Mouse (Mus musculus) myocyte (in vitro differentiated cells): Measurements from ENCODE around the gene Gmds. TPM values are rescaled to one million over a fixed set of nuclear protein-coding genes. Genes with fewer than 3 reads are reported as not detected.

Source experiments
- H3K27me3 ChIP-seq: one replicate; pipeline ENCODE4 v1.6.1; 2011; ENCODE audit not compliant: control insufficient read depth, insufficient read depth, insufficient read length
- H3K36me3 ChIP-seq: one replicate; pipeline ENCODE4 v1.6.1; 2011; ENCODE audit not compliant: control insufficient read depth, insufficient read depth
- H3K4me2 ChIP-seq: one replicate; pipeline ENCODE4 v1.6.1; 2011; ENCODE audit warnings: low read depth, control low read depth
- H3K4me3 ChIP-seq: one replicate; pipeline ENCODE4 v1.5.1; 2011; ENCODE audit warnings: mild to moderate bottlenecking, control low read depth, moderate library complexity
- H3K79me2 ChIP-seq: one replicate; pipeline ENCODE4 v1.6.1; 2011; ENCODE audit not compliant: control insufficient read depth, insufficient read depth
- H3ac ChIP-seq: one replicate; pipeline ENCODE4 v1.6.1; 2011; ENCODE audit not compliant: control insufficient read depth, insufficient read length
- CEBPB ChIP-seq: IDR thresholded peaks from 2 replicates; pipeline ENCODE4 v1.6.1; 2011; ENCODE audit warnings: mild to moderate bottlenecking, moderate library complexity; ENCODE audit not compliant: poor library complexity, insufficient read depth, severe bottlenecking
- E2F4 ChIP-seq: IDR thresholded peaks from one replicate; pipeline ENCODE4 v1.6.1; 2011; ENCODE audit warnings: mild to moderate bottlenecking, control low read depth, moderate library complexity; ENCODE audit not compliant: insufficient read depth
- MAX ChIP-seq: IDR thresholded peaks from one replicate; pipeline ENCODE4 v1.6.1; 2011; ENCODE audit warnings: low read depth, mild to moderate bottlenecking, control low read depth
- MYOD1 ChIP-seq, 3 experiments: IDR thresholded peaks; one replicate each; pipeline ENCODE4 v1.6.1; 2011; ENCODE audit warnings: control low read depth in 2 of 3, low read depth in 2 of 3, mild to moderate bottlenecking in 2 of 3, moderate library complexity in 1 of 3; ENCODE audit not compliant: insufficient read length in 2 of 3, control insufficient read depth in 1 of 3
- MYOG ChIP-seq, 3 experiments: IDR thresholded peaks; one replicate each; pipeline ENCODE4 v1.6.1; 2011; ENCODE audit warnings: control low read depth in 2 of 3, low read depth in 2 of 3, mild to moderate bottlenecking in 2 of 3; ENCODE audit not compliant: insufficient read length in 2 of 3, control insufficient read depth in 1 of 3, insufficient read depth in 1 of 3
- POLR2A ChIP-seq: IDR thresholded peaks from one replicate; pipeline ENCODE4 v1.6.1; 2011; ENCODE audit warnings: low read depth, mild to moderate bottlenecking, control low read depth, moderate library complexity; ENCODE audit not compliant: insufficient read length
- POLR2AphosphoS2 ChIP-seq: IDR thresholded peaks from one replicate; pipeline ENCODE4 v1.6.1; 2011; ENCODE audit warnings: low read depth, control low read depth; ENCODE audit not compliant: insufficient read length
- REST ChIP-seq: IDR thresholded peaks from one replicate; pipeline ENCODE4 v1.6.1; 2011; ENCODE audit warnings: mild to moderate bottlenecking, control low read depth, moderate library complexity; ENCODE audit not compliant: insufficient read depth, insufficient read length
- SRF ChIP-seq: IDR thresholded peaks from one replicate; pipeline ENCODE4 v1.6.1; 2011; ENCODE audit warnings: low read depth; ENCODE audit not compliant: control insufficient read depth, insufficient read length
- TCF12 ChIP-seq: IDR thresholded peaks from one replicate; pipeline ENCODE4 v1.6.1; 2011; ENCODE audit warnings: mild to moderate bottlenecking, control low read depth; ENCODE audit not compliant: poor library complexity, insufficient read depth, severe bottlenecking
- TCF3 ChIP-seq: IDR thresholded peaks from one replicate; pipeline ENCODE4 v1.6.1; 2011; ENCODE audit warnings: low read depth, control low read depth; ENCODE audit not compliant: insufficient read length
- USF1 ChIP-seq: IDR thresholded peaks from one replicate; pipeline ENCODE4 v1.6.1; 2011; ENCODE audit warnings: low read depth, mild to moderate bottlenecking, control low read depth, moderate library complexity
- polyA plus RNA-seq: library from polyadenylated mRNA; unstranded; fragments of >200 nt; fragmentation: generic; extraction: Trizol; gene quantifications from one replicate; pipeline ENCODE4 v1.2.1, GENCODE M21; 2012; ENCODE audit warnings: missing spikeins

Gmds gene
- polyA plus RNA-seq, 1 experiment = 13.1 TPM

DNA sequence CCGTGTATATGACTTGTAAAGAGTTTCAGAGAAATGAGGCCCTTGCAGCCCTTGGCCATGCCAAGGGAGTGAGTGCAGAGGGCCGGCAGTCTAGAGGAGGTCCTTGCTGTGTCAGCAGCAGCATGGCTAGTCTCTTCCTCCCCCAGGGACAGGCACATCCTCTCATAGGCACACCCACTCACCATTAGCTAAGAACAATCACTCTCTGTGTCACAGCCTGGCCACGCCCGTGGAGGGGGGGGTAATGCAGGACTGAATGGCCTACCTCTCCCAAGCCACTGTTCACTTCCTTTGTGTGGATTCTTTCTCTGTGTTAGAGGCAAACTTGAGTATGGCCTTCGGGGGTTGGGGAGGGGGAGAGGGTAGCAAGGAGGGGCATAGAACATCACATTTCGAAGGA is 422.8 kb downstream of the Gmds start:
- TF ChIP-seq POLR2A (no peak), SRF (no peak), MAX (no peak), E2F4 (no peak), POLR2AphosphoS2 (no peak), USF1 (no peak), CEBPB (no peak), MYOD1 (IDR thresholded peaks at IDR 0.05; ENCODE audit: control insufficient read depth in 1 of 3, insufficient read length in 2 of 3, low read depth in 2 of 3) (peak in 1 of 3 experiments; percentile 8)

DNA sequence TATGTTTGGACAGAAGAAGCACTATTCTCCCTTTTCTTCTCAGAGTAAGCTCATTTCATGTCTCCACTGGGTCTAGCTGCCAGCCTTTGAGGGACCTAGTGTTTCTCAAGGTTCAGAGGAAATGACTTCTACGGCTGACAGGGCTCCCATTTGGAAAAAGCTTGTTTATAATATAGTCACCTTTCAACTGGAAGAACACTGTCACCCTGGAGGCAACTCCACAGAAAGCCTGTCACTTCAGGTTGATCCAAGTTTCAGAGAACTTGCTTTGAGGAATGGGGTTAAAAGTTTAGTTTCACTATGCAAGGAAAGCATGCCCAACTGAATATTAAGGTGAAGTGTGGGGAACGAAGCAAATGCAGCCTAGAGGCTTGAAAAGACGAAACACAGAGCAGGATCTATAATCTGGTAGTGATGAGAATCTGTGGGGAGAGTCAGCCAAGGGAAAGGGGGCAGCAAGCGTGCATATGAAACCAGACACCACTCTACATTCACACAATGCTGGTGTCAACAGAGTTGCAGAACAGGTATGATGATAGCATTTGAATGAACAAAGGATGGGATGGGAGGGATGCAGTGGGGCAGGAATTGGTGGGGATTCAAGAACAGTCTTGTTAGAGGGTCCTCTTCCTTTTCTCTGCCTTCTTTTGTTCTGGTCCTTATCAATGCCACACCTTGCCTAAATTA is 423.5 kb downstream of the Gmds start:
- H3K36me3 ChIP-seq = no peaks in the 10 kb centered on the region

More for the DNA sequence above, 422.8 kb downstream of the Gmds start:
- no peaks in the 10 kb centered on the region for H3K36me3 ChIP-seq
- H3K79me2 ChIP-seq = no peaks in the 10 kb centered on the region
- no peak overlapping the region for H3K4me3 ChIP-seq
- H3K27me3 ChIP-seq = no peaks in the 10 kb centered on the region
- H3K4me2 ChIP-seq = no peak overlapping the region
- no peak overlapping the region for H3ac ChIP-seq

GRCm38 (mm10) chr13:31911956-31912355 is 426.6 kb downstream of the Gmds start:
- H3K4me3 ChIP-seq = no peak overlapping the region
- H3K4me2 ChIP-seq = no peak overlapping the region
- TF ChIP-seq TCF3 (no peak), MAX (no peak), CEBPB (no peak), REST (no peak), SRF (no peak), TCF12 (no peak), POLR2A (no peak), E2F4 (no peak), POLR2AphosphoS2 (no peak), MYOD1 (IDR thresholded peaks at IDR 0.05; ENCODE audit: control insufficient read depth in 1 of 3, insufficient read length in 2 of 3, low read depth in 2 of 3) (no peak), USF1 (no peak), MYOG (IDR thresholded peaks at IDR 0.05; ENCODE audit: control insufficient read depth in 1 of 3, insufficient read depth in 1 of 3, insufficient read length in 2 of 3, low read depth in 2 of 3) (no peak)
- H3ac ChIP-seq = no peak overlapping the region
- no peaks in the 10 kb centered on the region for H3K36me3 ChIP-seq
- H3K27me3 ChIP-seq = no peaks in the 10 kb centered on the region
- no peaks in the 10 kb centered on the region for H3K79me2 ChIP-seq

More for the DNA sequence above, 423.5 kb downstream of the Gmds start:
- Histone ChIP-seq H3K4me2 (no peak overlapping the region), H3ac (no peak overlapping the region), H3K27me3 (no peaks in the 10 kb centered on the region), H3K79me2 (no peaks in the 10 kb centered on the region), H3K4me3 (no peak overlapping the region)
- TF ChIP-seq REST (no peak), MAX (no peak), MYOG (IDR thresholded peaks at IDR 0.05; ENCODE audit: control insufficient read depth in 1 of 3, insufficient read depth in 1 of 3, insufficient read length in 2 of 3, low read depth in 2 of 3) (no peak), TCF3 (no peak), USF1 (no peak), CEBPB (no peak), POLR2AphosphoS2 (no peak), TCF12 (no peak), MYOD1 (IDR thresholded peaks at IDR 0.05; ENCODE audit: control insufficient read depth in 1 of 3, insufficient read length in 2 of 3, low read depth in 2 of 3) (no peak), E2F4 (no peak), POLR2A (no peak), SRF (no peak)

GRCm38 (mm10) chr13:31911362-31911761 is 427.2 kb downstream of the Gmds start:
- TF ChIP-seq POLR2A (no peak), MYOD1 (IDR thresholded peaks at IDR 0.05; ENCODE audit: control insufficient read depth in 1 of 3, insufficient read length in 2 of 3, low read depth in 2 of 3) (no peak), TCF12 (no peak), POLR2AphosphoS2 (no peak), USF1 (no peak), MAX (no peak), E2F4 (no peak), SRF (no peak), MYOG (IDR thresholded peaks at IDR 0.05; ENCODE audit: control insufficient read depth in 1 of 3, insufficient read depth in 1 of 3, insufficient read length in 2 of 3, low read depth in 2 of 3) (no peak), REST (no peak), CEBPB (no peak), TCF3 (no peak)
- Histone ChIP-seq H3K27me3 (no peaks in the 10 kb centered on the region), H3K79me2 (no peaks in the 10 kb centered on the region), H3ac (no peak overlapping the region), H3K36me3 (no peaks in the 10 kb centered on the region), H3K4me3 (no peak overlapping the region), H3K4me2 (no peak overlapping the region)
